Mouse (Mus musculus): ENCODE measurements around the gene Ncoa3. TPM values are rescaled to one million over a fixed set of nuclear protein-coding genes. Genes with fewer than 3 reads are reported as not detected.

The Ncoa3 gene
- polyA plus RNA-seq, 1 experiment: 10.8 TPM

GRCm38 (mm10) chr2:165951432-165952068 lies 40.9 kb upstream of the Ncoa3 start:
- TF ChIP-seq CTCF (IDR thresholded peaks at IDR 0.05; ENCODE audit: control insufficient read depth, insufficient read depth, insufficient replicate concordance, low read depth, low read length) (no peak), POLR2A (IDR thresholded peaks at IDR 0.05; ENCODE audit: control insufficient read depth, low read depth, low read length) (no peak)
- Histone ChIP-seq H3K4me3 (ENCODE audit: control insufficient read depth, low read depth, low read length) (no peak overlapping the region), H3K4me1 (ENCODE audit: control insufficient read depth, insufficient read depth, low read length) (no peaks in the 10 kb centered on the region; the same call in 1 of the 2 replicates), H3K36me3 (ENCODE audit: control insufficient read depth, insufficient read depth, low read length) (no peaks in the 10 kb centered on the region), H3K27me3 (ENCODE audit: control insufficient read depth, insufficient read depth, low read length) (no peaks in the 10 kb centered on the region), H3K27ac (ENCODE audit: control insufficient read depth, insufficient read depth, low read depth, low read length) (no peak overlapping the region)

- H3K4me1 ChIP-seq (ENCODE audit: control insufficient read depth, insufficient read depth, low read length): peaks cover 3% of the 10 kb centered on the region
- H3K27ac ChIP-seq (ENCODE audit: control insufficient read depth, insufficient read depth, low read depth, low read length): no peak overlapping the region
- H3K4me3 ChIP-seq (ENCODE audit: control insufficient read depth, low read depth, low read length): peak overlapping the region; percentile 2
- H3K36me3 ChIP-seq (ENCODE audit: control insufficient read depth, insufficient read depth, low read length): no peaks in the 10 kb centered on the region
- no peaks in the 10 kb centered on the region for H3K27me3 ChIP-seq (ENCODE audit: control insufficient read depth, insufficient read depth, low read length)
- TF ChIP-seq CTCF (IDR thresholded peaks at IDR 0.05; ENCODE audit: control insufficient read depth, insufficient read depth, insufficient replicate concordance, low read depth, low read length) (no peak), POLR2A (IDR thresholded peaks at IDR 0.05; ENCODE audit: control insufficient read depth, low read depth, low read length) (no peak)
Observed at GRCm38 (mm10) chr2:165954872-165955271, 37.6 kb upstream of the Ncoa3 start.

GRCm38 (mm10) chr2:165955386-165955785 lies 37.0 kb upstream of the Ncoa3 start:
- no peak overlapping the region for H3K27ac ChIP-seq (ENCODE audit: control insufficient read depth, insufficient read depth, low read depth, low read length)
- H3K4me1 ChIP-seq (ENCODE audit: control insufficient read depth, insufficient read depth, low read length): peaks cover 5% of the 10 kb centered on the region
- no peak overlapping the region for H3K4me3 ChIP-seq (ENCODE audit: control insufficient read depth, low read depth, low read length)
- TF ChIP-seq CTCF (IDR thresholded peaks at IDR 0.05; ENCODE audit: control insufficient read depth, insufficient read depth, insufficient replicate concordance, low read depth, low read length) (no peak), POLR2A (IDR thresholded peaks at IDR 0.05; ENCODE audit: control insufficient read depth, low read depth, low read length) (no peak)
- no peaks in the 10 kb centered on the region for H3K27me3 ChIP-seq (ENCODE audit: control insufficient read depth, insufficient read depth, low read length)
- no peaks in the 10 kb centered on the region for H3K36me3 ChIP-seq (ENCODE audit: control insufficient read depth, insufficient read depth, low read length)

- Histone ChIP-seq H3K4me1 (ENCODE audit: control insufficient read depth, insufficient read depth, low read length) (peaks cover 5% of the 10 kb centered on the region), H3K36me3 (ENCODE audit: control insufficient read depth, insufficient read depth, low read length) (no peaks in the 10 kb centered on the region), H3K4me3 (ENCODE audit: control insufficient read depth, low read depth, low read length) (no peak overlapping the region), H3K27me3 (ENCODE audit: control insufficient read depth, insufficient read depth, low read length) (no peaks in the 10 kb centered on the region), H3K27ac (ENCODE audit: control insufficient read depth, insufficient read depth, low read depth, low read length) (no peak overlapping the region)
- TF ChIP-seq CTCF (IDR thresholded peaks at IDR 0.05; ENCODE audit: control insufficient read depth, insufficient read depth, insufficient replicate concordance, low read depth, low read length) (no peak), POLR2A (IDR thresholded peaks at IDR 0.05; ENCODE audit: control insufficient read depth, low read depth, low read length) (no peak)
Observed at GRCm38 (mm10) chr2:165956096-165956740, 36.2 kb upstream of the Ncoa3 start.

GRCm38 (mm10) chr2:165957257-165957828 lies 35.1 kb upstream of the Ncoa3 start:
- Histone ChIP-seq H3K36me3 (ENCODE audit: control insufficient read depth, insufficient read depth, low read length) (no peaks in the 10 kb centered on the region), H3K27ac (ENCODE audit: control insufficient read depth, insufficient read depth, low read depth, low read length) (no peak overlapping the region), H3K4me1 (ENCODE audit: control insufficient read depth, insufficient read depth, low read length) (peaks cover 5% of the 10 kb centered on the region), H3K27me3 (ENCODE audit: control insufficient read depth, insufficient read depth, low read length) (no peaks in the 10 kb centered on the region), H3K4me3 (ENCODE audit: control insufficient read depth, low read depth, low read length) (no peak overlapping the region)
- TF ChIP-seq POLR2A (IDR thresholded peaks at IDR 0.05; ENCODE audit: control insufficient read depth, low read depth, low read length): no peak
- TF ChIP-seq CTCF (IDR thresholded peaks at IDR 0.05; ENCODE audit: control insufficient read depth, insufficient read depth, insufficient replicate concordance, low read depth, low read length): no peak

- H3K27ac ChIP-seq (ENCODE audit: control insufficient read depth, insufficient read depth, low read depth, low read length): no peak overlapping the region
Observed at GRCm38 (mm10) chr2:165958556-165958955, 33.9 kb upstream of the Ncoa3 start.

GRCm38 (mm10) chr2:165960695-165961094 lies 31.7 kb upstream of the Ncoa3 start:
- Histone ChIP-seq H3K36me3 (ENCODE audit: control insufficient read depth, insufficient read depth, low read length) (no peaks in the 10 kb centered on the region), H3K27me3 (ENCODE audit: control insufficient read depth, insufficient read depth, low read length) (no peaks in the 10 kb centered on the region), H3K27ac (ENCODE audit: control insufficient read depth, insufficient read depth, low read depth, low read length) (no peak overlapping the region), H3K4me3 (ENCODE audit: control insufficient read depth, low read depth, low read length) (no peak overlapping the region), H3K4me1 (ENCODE audit: control insufficient read depth, insufficient read depth, low read length) (peaks cover 5% of the 10 kb centered on the region; the same call in 1 of the 2 replicates)
- TF ChIP-seq CTCF (IDR thresholded peaks at IDR 0.05; ENCODE audit: control insufficient read depth, insufficient read depth, insufficient replicate concordance, low read depth, low read length) (no peak), POLR2A (IDR thresholded peaks at IDR 0.05; ENCODE audit: control insufficient read depth, low read depth, low read length) (no peak)

More at GRCm38 (mm10) chr2:165958556-165958955, 33.9 kb upstream of the Ncoa3 start:
- H3K4me3 ChIP-seq (ENCODE audit: control insufficient read depth, low read depth, low read length): no peak overlapping the region
- no peaks in the 10 kb centered on the region for H3K27me3 ChIP-seq (ENCODE audit: control insufficient read depth, insufficient read depth, low read length)
- peaks cover 5% of the 10 kb centered on the region for H3K4me1 ChIP-seq (ENCODE audit: control insufficient read depth, insufficient read depth, low read length)
- H3K36me3 ChIP-seq (ENCODE audit: control insufficient read depth, insufficient read depth, low read length): no peaks in the 10 kb centered on the region
- no peak for TF ChIP-seq CTCF (IDR thresholded peaks at IDR 0.05; ENCODE audit: control insufficient read depth, insufficient read depth, insufficient replicate concordance, low read depth, low read length)
- TF ChIP-seq POLR2A (IDR thresholded peaks at IDR 0.05; ENCODE audit: control insufficient read depth, low read depth, low read length): no peak
